Mouse (Mus musculus) adrenal gland, adult (tissue): Measurements from ENCODE around the gene Spata32.

Source experiments
- DNase-seq, 2 experiments: peaks; one replicate each; pipeline ENCODE4 v3.0.0; 2022 to 2023; ENCODE audit warnings: low spot score in 1 of 2; ENCODE audit not compliant: inconsistent age in 2 of 2

Spata32 gene

GRCm38 (mm10) chr11:103208458-103208857 is 9.8 kb downstream of the Spata32 start, which contains the start of gene 1700023F06Rik:
1700023F06Rik (minus strand) TSS chr11:103208558.
- DNase-seq: no peak

GRCm38 (mm10) chr11:103206203-103206602 is 12.0 kb downstream of the Spata32 start:
- no peak for DNase-seq

- DNase-seq: no peak
Observed at GRCm38 (mm10) chr11:103202376-103202775, 15.9 kb downstream of the Spata32 start.

- peak in 1 of 2 experiments; percentile 74 for DNase-seq
Observed at GRCm38 (mm10) chr11:103201664-103202063, 16.6 kb downstream of the Spata32 start.

DNA sequence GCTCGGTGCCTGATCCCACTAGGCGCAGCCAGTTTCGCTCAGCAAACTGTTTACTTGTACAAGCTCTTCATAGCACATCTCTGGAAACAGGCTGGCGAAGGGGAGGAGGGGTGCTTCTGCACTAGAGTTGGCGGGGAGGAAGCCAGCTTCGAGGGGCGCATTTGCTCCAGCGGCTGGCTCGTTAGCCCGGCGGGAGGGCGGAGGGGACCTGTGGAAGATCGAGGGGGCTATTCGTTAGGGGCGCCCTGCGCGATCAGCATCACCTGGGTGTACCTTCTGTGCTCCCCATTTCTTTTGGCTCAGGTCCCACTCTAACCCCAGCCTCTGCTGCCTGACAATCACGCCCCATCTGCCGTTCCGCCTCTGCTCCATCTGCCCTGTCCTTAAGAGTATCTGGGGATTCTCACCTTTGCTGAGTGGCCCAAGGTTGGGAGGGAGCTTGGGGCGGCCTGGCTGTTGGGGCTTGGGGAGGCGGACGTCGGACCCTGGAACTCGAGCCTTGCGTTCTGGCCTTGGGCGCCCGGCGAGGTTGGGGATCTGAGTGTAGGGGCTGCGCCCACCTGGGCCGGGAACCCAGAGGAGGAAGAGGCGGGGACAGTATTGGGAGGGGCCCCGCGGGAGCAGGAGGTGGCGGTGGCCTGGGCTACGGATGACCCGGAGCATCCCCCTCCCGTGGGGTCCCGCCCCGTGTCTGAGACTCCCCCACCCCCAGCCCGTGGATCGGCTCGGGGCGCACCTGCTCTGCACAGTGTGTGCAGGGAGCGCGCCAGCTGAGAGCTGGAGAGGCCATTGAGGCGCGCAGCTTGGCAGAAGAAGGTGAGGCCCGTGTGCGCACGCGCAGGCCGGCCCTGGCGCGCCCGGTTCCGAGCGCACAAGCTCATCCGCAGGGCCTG is 19.1 kb downstream of the Spata32 start:
- peak; percentile 68 to 81 for DNase-seq

- DNase-seq: no peak
Observed at GRCm38 (mm10) chr11:103198339-103198738, 19.9 kb downstream of the Spata32 start.

DNA sequence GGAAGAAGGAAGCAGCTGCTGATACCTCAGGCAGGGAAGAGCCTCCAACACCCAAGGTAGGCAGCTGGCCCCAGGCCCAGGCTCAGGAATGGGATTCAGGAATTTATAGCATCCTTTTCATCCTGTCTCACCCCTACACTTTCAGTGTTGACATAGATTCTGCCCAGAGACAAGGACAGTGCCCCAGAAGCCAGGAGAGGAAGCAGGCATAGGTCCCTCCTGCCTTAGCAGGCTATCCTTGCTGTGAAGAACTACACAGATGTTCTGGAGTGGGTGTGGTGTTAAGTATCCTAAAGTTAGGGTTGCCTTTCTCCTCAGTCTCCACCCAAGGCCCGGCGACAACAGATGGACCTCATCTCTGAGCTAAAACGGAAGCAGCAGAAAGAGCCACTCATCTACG is 20.9 kb downstream of the Spata32 start:
- DNase-seq: no peak

GRCm38 (mm10) chr11:103195656-103196055 is 22.6 kb downstream of the Spata32 start:
- no peak for DNase-seq

DNA sequence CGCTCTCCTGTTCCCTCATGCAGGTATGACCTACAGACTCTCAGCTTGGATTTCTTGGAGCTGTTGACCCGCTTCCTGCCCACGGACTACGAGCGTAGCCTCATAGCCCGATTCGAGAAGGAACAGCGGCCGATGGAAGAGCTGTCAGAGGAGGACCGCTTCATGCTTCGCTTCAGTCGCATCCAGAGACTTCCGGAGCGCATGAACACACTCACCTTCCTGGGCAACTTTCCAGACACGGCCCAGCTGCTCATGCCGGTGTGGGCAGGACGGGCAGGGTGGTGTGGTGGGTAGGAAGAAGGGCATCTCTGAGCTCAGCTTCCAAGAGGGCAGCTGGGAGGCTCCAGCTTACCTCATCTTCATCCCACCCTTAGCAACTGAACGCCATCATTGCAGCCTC is 23.0 kb downstream of the Spata32 start:
- no peak for DNase-seq

- DNase-seq: no peak
Observed at GRCm38 (mm10) chr11:103193825-103194168, 24.4 kb downstream of the Spata32 start.

- no peak for DNase-seq
Observed at GRCm38 (mm10) chr11:103192956-103193824, 25.0 kb downstream of the Spata32 start.

DNA sequence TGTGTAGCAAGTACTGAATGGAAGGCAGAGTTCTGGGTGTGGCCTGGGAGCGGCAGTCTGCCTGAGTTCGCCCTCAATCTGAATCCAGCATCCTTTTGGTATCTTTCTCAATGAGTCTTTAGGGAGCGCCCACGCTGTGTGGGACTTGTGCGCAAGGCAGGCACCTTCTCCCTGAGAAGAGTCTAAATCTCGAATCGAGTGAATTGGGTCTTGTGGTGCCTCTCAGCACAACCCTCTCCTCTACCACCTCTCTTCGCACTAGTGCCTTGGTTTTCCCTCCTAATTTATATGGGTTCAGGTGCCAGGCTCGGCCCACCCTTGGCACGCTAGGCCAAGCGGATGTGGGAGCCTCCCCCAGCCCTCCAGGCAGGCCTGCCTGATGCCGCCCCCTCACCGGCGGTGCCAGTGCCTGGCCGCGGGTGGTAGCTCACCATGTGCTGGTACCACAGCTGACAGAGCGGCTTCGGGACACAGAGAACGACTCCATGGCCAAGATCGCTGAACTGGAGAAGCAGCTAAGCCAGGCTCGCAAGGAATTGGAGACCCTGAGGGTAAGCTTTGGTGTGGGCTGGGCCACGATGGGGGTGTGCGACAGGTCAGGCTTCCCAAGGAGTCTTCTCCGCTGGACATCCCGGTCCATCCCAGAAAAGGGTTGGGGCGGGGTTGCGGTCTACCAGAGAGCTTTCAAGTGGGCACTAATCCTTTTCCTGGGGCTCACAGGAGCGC is 25.8 kb downstream of the Spata32 start:
- no peak for DNase-seq

DNA sequence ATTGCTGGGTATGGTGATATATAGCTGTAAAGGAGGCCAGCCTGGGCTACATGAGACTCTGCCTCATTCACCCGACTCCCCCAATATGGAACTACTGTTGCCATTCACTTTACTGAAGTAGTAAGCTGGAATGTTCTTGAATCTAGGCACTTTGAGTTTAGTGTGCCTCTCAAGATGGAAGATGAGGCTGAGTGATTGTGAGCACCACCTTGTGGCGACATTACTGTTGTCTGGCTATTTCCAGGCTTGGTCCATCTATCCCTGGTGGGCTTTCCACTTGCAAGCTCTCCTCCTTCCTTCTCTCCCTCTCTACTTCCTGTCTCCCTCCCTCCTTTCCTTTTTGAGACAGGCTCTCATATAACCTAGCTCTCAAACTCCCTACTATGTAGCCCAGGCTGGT is 33.3 kb downstream of the Spata32 start:
- DNase-seq: peak; percentile 38 to 80

DNA sequence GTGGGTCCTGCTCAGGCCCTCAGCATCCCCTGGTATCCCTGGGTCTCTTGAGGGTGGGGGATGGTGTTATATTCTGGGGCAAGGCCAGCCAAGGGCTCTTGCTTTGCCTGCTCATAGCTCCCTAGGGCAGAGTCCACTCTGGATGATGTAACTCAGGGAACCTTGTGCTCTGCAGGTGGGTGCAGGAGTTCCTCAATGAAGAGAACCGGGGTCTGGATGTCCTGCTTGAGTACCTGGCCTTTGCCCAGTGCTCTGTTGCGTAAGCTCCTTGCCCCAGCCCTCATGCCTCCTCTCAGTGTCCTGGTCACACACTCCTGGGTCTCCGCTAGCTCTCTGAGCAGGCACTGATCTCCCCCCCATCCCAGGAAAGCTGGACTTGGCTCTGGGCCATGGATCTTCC is 36.3 kb downstream of the Spata32 start:
- DNase-seq: peak in 1 of 2 experiments; percentile 4

GRCm38 (mm10) chr11:103181349-103181748 is 36.9 kb downstream of the Spata32 start:
- no peak for DNase-seq

- DNase-seq: no peak
Observed at GRCm38 (mm10) chr11:103180426-103180825, 37.8 kb downstream of the Spata32 start.

DNA sequence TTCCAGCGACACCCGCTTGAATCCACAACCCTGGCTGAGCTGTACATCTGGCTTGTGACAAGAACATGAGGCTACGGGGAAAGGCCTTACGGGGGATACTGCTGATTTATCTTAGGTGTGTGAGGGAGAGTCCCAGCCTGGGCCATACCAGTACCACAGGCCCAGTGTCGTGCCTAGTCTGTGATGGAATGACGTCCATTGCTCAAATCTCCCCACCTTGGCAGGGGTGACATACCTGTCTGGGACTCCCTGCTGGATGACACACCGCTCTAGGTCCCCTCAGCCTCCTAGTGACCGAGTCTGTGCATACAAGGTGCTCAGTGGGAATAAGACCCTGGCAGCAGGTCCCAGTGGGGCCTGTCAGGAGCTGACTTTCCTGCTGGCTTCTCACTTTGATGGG is 39.5 kb downstream of the Spata32 start:
- no peak for DNase-seq

DNA sequence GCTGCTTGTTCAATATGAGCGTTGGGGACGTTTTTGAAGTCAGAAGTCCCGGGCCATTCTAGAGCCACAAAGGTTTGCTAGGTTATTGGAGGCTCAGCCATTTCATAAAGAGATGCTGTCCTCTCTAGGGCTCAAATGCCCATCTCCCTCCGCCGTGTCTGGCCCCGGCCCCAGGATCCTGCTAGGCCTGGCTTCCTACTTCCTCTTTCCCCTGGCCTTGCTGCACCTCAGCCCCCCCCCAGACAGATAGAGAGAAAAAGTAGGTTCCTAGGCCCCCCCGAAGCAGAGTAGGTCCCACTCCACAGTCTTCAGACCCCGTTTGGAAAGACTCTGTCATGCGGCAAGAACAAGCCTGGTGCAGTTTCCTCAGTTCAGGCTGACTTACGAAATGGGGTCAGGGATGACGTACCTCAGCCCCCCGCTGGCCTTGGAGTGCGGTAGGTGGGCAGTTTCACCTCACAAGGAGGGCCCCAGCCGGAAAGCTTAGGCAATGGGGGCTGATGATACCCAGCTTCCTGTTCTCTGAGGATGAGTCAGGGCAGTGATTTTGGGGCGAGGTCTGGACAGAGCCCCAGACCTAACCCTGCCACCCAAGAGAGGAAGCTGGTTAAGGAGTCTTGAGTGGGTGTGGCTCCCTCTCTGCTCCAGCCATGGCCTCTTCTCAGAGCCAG is 40.3 kb downstream of the Spata32 start:
- DNase-seq: peak; percentile 18 to 58

GRCm38 (mm10) chr11:103177216-103177615 is 41.0 kb downstream of the Spata32 start:
- peak in 1 of 2 experiments; percentile 10 for DNase-seq

GRCm38 (mm10) chr11:103176510-103176909 is 41.7 kb downstream of the Spata32 start:
- peak in 1 of 2 experiments; percentile 8 for DNase-seq
